Mouse (Mus musculus) activated CD4-positive, CD25-positive, alpha-beta regulatory T cell, adult 4 months (primary cell): ENCODE measurements around the gene Il20rb. TPM values are rescaled to one million over a fixed set of nuclear protein-coding genes. Genes with fewer than 3 reads are reported as not detected.

Experiments
- ATAC-seq: one replicate; pipeline ENCODE4 v1.8.0; 2017
- polyA plus RNA-seq, 2 experiments: library from polyadenylated mRNA; unstranded; fragments of 100-300 nt; shearing (Covaris generic); gene quantifications; one replicate each; pipeline ENCODE4 v1.2.1; 2017

The Il20rb gene
- polyA plus RNA-seq, 2 experiments from 2014 or later, result 1.6 to 2.1 TPM

GRCm38 (mm10) chr9:100419103-100419502 is 67.5 kb downstream of the Il20rb start:
- no peak for ATAC-seq

- no peak for ATAC-seq
Measured at GRCm38 (mm10) chr9:100416756-100417155, 69.8 kb downstream of the Il20rb start.

- ATAC-seq, result no peak
Measured at GRCm38 (mm10) chr9:100416299-100416698, 70.3 kb downstream of the Il20rb start.

GRCm38 (mm10) chr9:100415328-100415979 is 71.1 kb downstream of the Il20rb start:
- ATAC-seq, result no peak

Other genes with a start within 250 kb of the Il20rb start
- gene Nck1, start 59.3 kb upstream of the Il20rb start, polyA plus RNA-seq, result 10 to 100 TPM; 74.4 to 93.1 TPM
- gene Slc35g2, start 84.3 kb upstream of the Il20rb start, polyA plus RNA-seq, result under 1 TPM; 0.31 to 0.62 TPM
- gene Stag1, start 111.0 kb upstream of the Il20rb start, polyA plus RNA-seq, result 10 to 100 TPM; 72.6 to 89.9 TPM